Mouse (Mus musculus) ES-Bruce4 (cell line): ENCODE data around the gene Syne3. TPM values are rescaled to one million over a fixed set of nuclear protein-coding genes. Genes with fewer than 3 reads are reported as not detected.

ENCODE experiments used
- H3K27ac ChIP-seq: 2 replicates; pipeline ENCODE4 v1.5.1; 2012; ENCODE audit warnings: low read length, inconsistent platforms; ENCODE audit not compliant: insufficient read depth
- H3K27me3 ChIP-seq: 2 replicates; pipeline ENCODE4 v1.6.1; 2012; ENCODE audit warnings: mild to moderate bottlenecking, low read length, inconsistent platforms; ENCODE audit not compliant: control insufficient read depth, poor library complexity, insufficient read depth, severe bottlenecking
- H3K36me3 ChIP-seq: 2 replicates; pipeline ENCODE4 v1.6.1; 2012; ENCODE audit warnings: inconsistent platforms, mild to moderate bottlenecking, low read length, moderate library complexity; ENCODE audit not compliant: control insufficient read depth, poor library complexity, insufficient read depth, severe bottlenecking
- H3K4me1 ChIP-seq: one replicate; pipeline ENCODE4 v1.8.1; 2011; ENCODE audit warnings: low read length; ENCODE audit not compliant: control insufficient read depth, insufficient read depth
- H3K4me3 ChIP-seq: 2 replicates; pipeline ENCODE4 v1.5.1; 2011; ENCODE audit warnings: low read depth, mild to moderate bottlenecking, low read length
- H3K9ac ChIP-seq: 2 replicates; pipeline ENCODE4 v1.6.1; 2012; ENCODE audit warnings: low read depth, mild to moderate bottlenecking, inconsistent platforms; ENCODE audit not compliant: poor library complexity, severe bottlenecking
- H3K9me3 ChIP-seq: replicated peaks from 2 replicates; pipeline ENCODE4 v1.6.1; 2012; ENCODE audit warnings: mild to moderate bottlenecking, low read length, inconsistent platforms; ENCODE audit not compliant: control insufficient read depth, poor library complexity, insufficient read depth, severe bottlenecking
- CTCF ChIP-seq: IDR thresholded peaks from one replicate; pipeline ENCODE4 v1.8.1; 2011; ENCODE audit warnings: low read depth, low read length
- EP300 ChIP-seq: IDR thresholded peaks from 2 replicates; pipeline ENCODE4 v1.6.1; 2011; ENCODE audit warnings: low read depth, low read length; ENCODE audit not compliant: insufficient read depth
- POLR2A ChIP-seq: IDR thresholded peaks from one replicate; pipeline ENCODE4 v1.8.1; 2011; ENCODE audit warnings: low read length; ENCODE audit not compliant: insufficient read depth
- polyA plus RNA-seq: library from polyadenylated mRNA; stranded (reverse); fragments of >200 nt; gene quantifications from 2 replicates; pipeline ENCODE4 v1.2.4, GENCODE M21; 2011; ENCODE audit warnings: low read depth; ENCODE audit not compliant: missing spikeins, insufficient read depth, insufficient read length

Gene Syne3
- polyA plus RNA-seq, 1 experiment: 1.2 TPM

- Histone ChIP-seq H3K27me3 (no peaks in the 10 kb centered on the region), H3K4me1 (peaks cover 15% of the 10 kb centered on the region), H3K4me3 (no peak overlapping the region), H3K27ac (no peak overlapping the region), H3K36me3 (no peaks in the 10 kb centered on the region), H3K9me3 (no peaks in the 10 kb centered on the region), H3K9ac (no peak overlapping the region)
- TF ChIP-seq EP300: no peak
- TF ChIP-seq CTCF: no peak
- TF ChIP-seq POLR2A: no peak
These were observed 127.5 kb downstream of the Syne3 start for GRCm38 (mm10) chr12:104882061-104882460.

DNA sequence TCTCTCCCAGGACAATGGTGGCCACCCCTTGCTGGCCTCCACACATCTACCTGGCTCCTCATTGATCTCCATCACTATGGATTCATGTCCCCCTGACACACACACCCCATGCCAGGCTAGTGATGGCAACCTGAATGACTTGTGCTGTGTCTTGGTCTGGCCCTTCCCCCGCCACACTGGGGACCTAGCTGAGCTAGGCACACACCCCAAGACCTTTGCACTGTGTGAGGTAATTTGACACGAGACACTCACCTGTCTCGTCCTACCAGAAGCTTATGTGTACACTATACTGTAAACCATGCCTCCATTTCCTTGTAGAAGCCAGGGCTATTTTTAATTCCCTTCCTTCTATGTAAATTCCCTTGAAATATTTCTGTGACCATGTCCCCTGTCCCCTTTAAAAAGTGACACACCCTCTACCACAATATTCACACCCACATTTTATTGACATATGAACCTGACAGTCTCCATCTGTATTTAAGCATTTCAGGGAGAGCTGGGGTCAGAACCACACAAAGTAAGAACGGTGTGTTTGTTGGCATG, 128.0 kb downstream of the Syne3 start:
- Histone ChIP-seq H3K4me1 (peaks cover 15% of the 10 kb centered on the region), H3K9me3 (no peaks in the 10 kb centered on the region), H3K36me3 (no peaks in the 10 kb centered on the region), H3K9ac (no peak overlapping the region), H3K4me3 (no peak overlapping the region), H3K27me3 (no peaks in the 10 kb centered on the region), H3K27ac (no peak overlapping the region)
- TF ChIP-seq CTCF (no peak), POLR2A (no peak), EP300 (no peak)

DNA sequence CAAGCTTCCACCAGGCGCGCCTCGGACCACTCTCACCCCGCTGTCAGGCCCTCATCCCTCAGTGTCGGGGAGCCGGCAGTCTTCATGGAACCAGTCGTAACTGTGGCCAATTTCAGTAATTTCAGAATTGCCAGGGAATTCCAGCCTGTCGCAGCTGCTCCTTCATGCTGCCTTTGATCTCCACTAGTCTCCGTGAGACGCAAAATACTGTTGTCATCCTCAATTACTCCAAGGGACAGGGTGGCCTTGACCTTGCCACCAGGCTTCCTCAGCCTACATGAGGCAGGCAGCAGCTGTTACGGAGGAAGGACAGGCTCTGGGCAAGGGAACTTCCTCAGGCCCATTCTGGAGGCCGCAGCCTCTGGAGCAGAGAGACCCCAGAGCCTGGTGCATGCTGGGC, 129.2 kb downstream of the Syne3 start:
- Histone ChIP-seq H3K27me3 (no peaks in the 10 kb centered on the region), H3K4me1 (peaks cover 19% of the 10 kb centered on the region), H3K4me3 (no peak overlapping the region), H3K27ac (no peak overlapping the region), H3K9me3 (no peaks in the 10 kb centered on the region), H3K36me3 (no peaks in the 10 kb centered on the region), H3K9ac (no peak overlapping the region)
- TF ChIP-seq CTCF (no peak), EP300 (no peak), POLR2A (no peak)

Other genes with a start within 250 kb of the Syne3 start
- 11.0 and 14.8 TPM in 2 replicates for gene Clmn, start 144.7 kb downstream of the Syne3 start, polyA plus RNA-seq
- 36.4 and 38.7 TPM in 2 replicates for gene Glrx5, start 22.9 kb upstream of the Syne3 start, polyA plus RNA-seq
- gene Tcl1b2, start 136.2 kb upstream of the Syne3 start, polyA plus RNA-seq: not detected in 2 replicates
- gene Tcl1b1, start 149.9 kb upstream of the Syne3 start, polyA plus RNA-seq: not detected in 2 replicates
- not detected in 2 replicates for gene Tcl1b5, start 166.5 kb upstream of the Syne3 start, polyA plus RNA-seq
- not detected in 2 replicates for gene Tcl1b3, start 181.2 kb upstream of the Syne3 start, polyA plus RNA-seq
- not detected in 2 replicates for gene Tcl1b4, start 192.1 kb upstream of the Syne3 start, polyA plus RNA-seq
- gene Tcl1, start 213.0 kb upstream of the Syne3 start, polyA plus RNA-seq: 47.2 and 52.8 TPM in 2 replicates